Mouse (Mus musculus): ENCODE data around the gene Usp34. TPM values are rescaled to one million over a fixed set of nuclear protein-coding genes. Genes with fewer than 3 reads are reported as not detected.
"Not testable (repeated sequence)": the region's sequence is repeated elsewhere in the genome, so short reads cannot be mapped to it uniquely, and the experiment has no call there.

The Usp34 gene
- polyA plus RNA-seq, 1 experiment from 2014 or later = 36.9 TPM

DNA sequence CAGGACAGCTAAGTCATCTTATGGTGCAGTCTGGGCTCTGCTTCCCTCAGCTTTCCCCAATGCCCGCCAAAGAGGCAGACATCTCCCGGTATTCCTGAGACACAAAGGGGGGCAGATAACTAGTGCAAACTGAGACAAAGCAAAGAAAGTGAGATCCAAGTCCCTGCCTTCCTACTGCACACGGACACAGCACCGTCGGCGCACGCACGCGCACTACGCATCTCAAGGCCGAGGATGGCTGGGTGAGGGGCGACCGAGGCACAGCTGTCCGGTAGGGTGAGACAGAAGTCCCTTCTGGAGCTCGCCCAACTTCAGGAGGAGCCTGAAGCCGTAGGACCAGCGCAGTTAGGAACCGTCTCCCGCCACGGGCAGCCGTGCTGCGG lies 190.6 kb downstream of the Usp34 start:
- ATAC-seq (ENCODE audit: insufficient number of reproducible peaks, low FRiP score, low TSS enrichment, low read depth) = peak; percentile 80
- WGBS = under 1% methylated on average over 22 of the region's 22 CpGs
- peak; percentile 78 for DNase-seq (ENCODE audit: low spot score)

DNA sequence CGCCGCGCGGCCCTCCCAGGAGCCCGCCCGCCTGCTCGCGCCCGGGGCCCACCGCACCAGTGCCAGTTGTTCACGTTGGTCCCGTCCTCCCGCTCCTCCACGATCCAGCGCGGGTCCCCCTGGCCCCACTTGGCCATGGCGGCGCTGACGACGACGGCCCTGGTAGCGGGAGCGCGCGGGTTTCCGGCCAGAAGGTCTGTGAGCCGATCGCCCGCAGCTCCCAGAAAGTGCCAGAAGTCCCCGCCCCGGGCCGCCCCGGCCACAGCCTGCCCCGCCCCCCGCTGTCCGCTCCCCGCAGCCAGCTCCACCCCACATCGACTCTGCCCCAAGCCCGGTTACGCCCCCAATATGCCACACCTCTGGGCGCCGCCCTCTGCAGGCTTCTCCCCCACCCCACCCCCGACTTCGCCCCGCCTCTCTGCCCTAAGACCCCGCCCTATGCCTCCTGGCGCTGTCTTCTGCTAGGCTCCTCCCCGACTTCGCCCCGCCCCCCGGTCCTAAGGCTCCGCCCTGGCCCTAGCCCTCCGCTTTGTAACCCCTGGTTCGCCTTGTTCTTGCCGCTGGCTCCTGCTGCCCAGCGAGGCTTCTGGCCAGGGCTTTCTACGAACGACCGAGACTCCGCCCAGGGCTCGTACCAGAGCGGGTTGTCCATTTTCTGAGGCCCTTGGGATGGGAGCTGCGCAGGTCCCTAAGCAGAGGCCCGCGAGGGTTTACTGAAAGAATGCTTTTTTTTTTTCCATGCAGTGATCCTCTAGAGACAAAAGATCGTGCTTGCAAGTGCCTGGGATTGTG lies 191.2 kb downstream of the Usp34 start, which contains the start of gene Ahsa2:
Gene Ahsa2 (minus strand): TSS at position 313 of the 792 bp plus-strand sequence.
- DNase-seq (ENCODE audit: low spot score) = peak; percentile 98
- peak; percentile 94 for ATAC-seq (ENCODE audit: insufficient number of reproducible peaks, low FRiP score, low TSS enrichment, low read depth)
- H3K4me1 ChIP-seq (ENCODE audit: control insufficient read depth, insufficient read depth, low read length) = 0 out of 2 replicates have a peak, but pooled peaks cover 17% of the 10 kb centered on the region
- peaks cover 11% of the 10 kb centered on the region for H3K36me3 ChIP-seq (ENCODE audit: control insufficient read depth, insufficient read depth, low read length)
- peak within 1 kb of the TSS; percentile 91 for H3K27ac ChIP-seq (replicated peaks; ENCODE audit: low read depth, low read length)
- H3K4me2 ChIP-seq (ENCODE audit: low read depth, severe bottlenecking) = peak within 1 kb of the TSS; percentile 91
- no peaks in the 10 kb centered on the region for H3K9me3 ChIP-seq (ENCODE audit: control insufficient read depth, low read length)
- no peaks in the 10 kb centered on the region for H3K27me3 ChIP-seq (ENCODE audit: control insufficient read depth, insufficient read depth, low read length)
- peak within 1 kb of the TSS; percentile 70 for H3K4me3 ChIP-seq (ENCODE audit: low read depth, low read length)
- under 1% methylated on average over 54 of the region's 66 CpGs for WGBS
- H3K9ac ChIP-seq (ENCODE audit: low read length) = peak within 1 kb of the TSS; percentile 87

More for the DNA sequence above, 190.6 kb downstream of the Usp34 start:
- Histone ChIP-seq H3K4me2 (ENCODE audit: low read depth, severe bottlenecking) (peak overlapping the region; percentile 91), H3K36me3 (ENCODE audit: control insufficient read depth, insufficient read depth, low read length) (peaks cover 15% of the 10 kb centered on the region), H3K9ac (ENCODE audit: low read length) (peak overlapping the region; percentile 87), H3K9me3 (ENCODE audit: control insufficient read depth, low read length) (no peaks in the 10 kb centered on the region), H3K4me3 (ENCODE audit: low read depth, low read length) (peak overlapping the region; percentile 70), H3K27ac (replicated peaks; ENCODE audit: low read depth, low read length) (peak overlapping the region; percentile 91), H3K27me3 (ENCODE audit: control insufficient read depth, insufficient read depth, low read length) (no peaks in the 10 kb centered on the region), H3K4me1 (ENCODE audit: control insufficient read depth, insufficient read depth, low read length) (0 out of 2 replicates have a peak, but pooled peaks cover 17% of the 10 kb centered on the region)

DNA sequence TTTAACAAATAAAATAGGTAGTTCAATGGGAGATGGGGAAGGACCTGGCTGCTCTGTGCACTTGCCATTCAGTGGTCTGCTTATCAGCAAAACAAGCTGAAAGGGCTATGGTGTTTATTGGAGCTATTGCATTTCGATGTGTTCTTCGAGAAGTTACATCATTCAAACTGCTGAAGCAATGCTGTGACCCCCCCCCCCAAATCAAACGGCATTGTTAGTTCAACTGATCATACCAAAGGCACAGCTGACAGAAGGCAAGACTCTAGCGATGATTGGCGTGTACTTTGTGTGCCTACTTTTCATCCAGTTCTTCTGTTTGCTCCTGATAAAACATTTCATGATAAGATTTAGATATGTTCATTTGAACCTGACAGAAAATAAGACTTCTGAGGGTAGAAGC lies 191.9 kb downstream of the Usp34 start:
- Histone ChIP-seq H3K4me1 (ENCODE audit: control insufficient read depth, insufficient read depth, low read length) (0 out of 2 replicates have a peak, but pooled peaks cover 17% of the 10 kb centered on the region), H3K36me3 (ENCODE audit: control insufficient read depth, insufficient read depth, low read length) (peaks cover 7% of the 10 kb centered on the region), H3K9me3 (ENCODE audit: control insufficient read depth, low read length) (no peaks in the 10 kb centered on the region), H3K27ac (replicated peaks; ENCODE audit: low read depth, low read length) (peak overlapping the region; percentile 72; the same call in 1 of the 2 replicates), H3K27me3 (ENCODE audit: control insufficient read depth, insufficient read depth, low read length) (no peaks in the 10 kb centered on the region), H3K4me2 (ENCODE audit: low read depth, severe bottlenecking) (peak overlapping the region; percentile 51), H3K4me3 (ENCODE audit: low read depth, low read length) (peak overlapping the region; percentile 22; the same call in 1 of the 2 replicates), H3K9ac (ENCODE audit: low read length) (peak overlapping the region; percentile 52; the same call in 1 of the 2 replicates)
- no peak for DNase-seq (ENCODE audit: low spot score)
- WGBS = 73% methylated on average over 5 of the region's 5 CpGs
- 0 out of 2 replicates have a peak, but pooled peaks have one; percentile 0 for ATAC-seq (ENCODE audit: insufficient number of reproducible peaks, low FRiP score, low TSS enrichment, low read depth)

DNA sequence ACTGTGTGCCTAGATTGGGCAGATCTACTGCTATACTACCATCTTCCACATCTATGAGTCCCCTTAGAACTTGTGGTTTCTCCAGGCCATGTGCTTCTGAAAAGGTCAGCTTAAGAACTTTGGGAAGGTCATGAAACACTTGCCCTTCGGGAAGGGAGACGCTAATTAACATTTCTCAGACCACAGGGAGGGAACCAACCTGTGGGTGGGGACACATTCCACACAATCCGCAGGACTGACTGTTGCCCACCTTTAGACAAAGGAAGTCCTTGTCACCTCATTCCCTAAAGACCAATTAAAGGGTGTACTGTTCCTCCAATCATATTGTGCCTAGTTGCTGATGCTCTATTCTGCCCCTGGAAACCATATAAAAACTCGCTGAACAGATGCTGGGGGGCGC lies 198.1 kb downstream of the Usp34 start:
- not testable (repeated sequence) for H3K27ac ChIP-seq (replicated peaks; ENCODE audit: low read depth, low read length); H3K4me3 ChIP-seq (ENCODE audit: low read depth, low read length); H3K9me3 ChIP-seq (ENCODE audit: control insufficient read depth, low read length); H3K36me3 ChIP-seq (ENCODE audit: control insufficient read depth, insufficient read depth, low read length); H3K27me3 ChIP-seq (ENCODE audit: control insufficient read depth, insufficient read depth, low read length); DNase-seq (ENCODE audit: low spot score); ATAC-seq (ENCODE audit: insufficient number of reproducible peaks, low FRiP score, low TSS enrichment, low read depth); H3K4me2 ChIP-seq (ENCODE audit: low read depth, severe bottlenecking); H3K9ac ChIP-seq (ENCODE audit: low read length); H3K4me1 ChIP-seq (ENCODE audit: control insufficient read depth, insufficient read depth, low read length)
- 75% methylated on average over 5 of the region's 5 CpGs for whole genome bisulfite sequencing

DNA sequence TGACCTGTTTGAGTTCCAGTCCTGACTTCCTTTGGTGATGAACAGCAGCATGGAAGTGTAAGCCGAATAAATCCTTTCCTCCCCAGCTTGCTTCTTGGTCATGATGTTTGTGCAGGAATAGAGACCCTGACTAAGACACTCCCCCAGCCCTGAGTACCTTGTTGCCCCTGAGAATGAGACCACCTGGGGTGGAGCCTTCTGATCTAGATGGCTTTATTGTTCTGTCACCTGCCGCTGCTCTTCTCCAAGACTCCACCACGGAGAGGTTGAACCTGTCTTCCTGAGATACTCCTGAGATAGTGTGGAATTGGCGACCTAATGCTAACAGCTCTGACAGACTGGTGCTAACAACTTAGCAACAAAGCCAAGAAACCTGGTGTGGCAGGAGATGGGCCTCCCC lies 208.1 kb downstream of the Usp34 start:
- WGBS = 47% methylated on average over 4 of the region's 4 CpGs
- not testable (repeated sequence) for H3K36me3 ChIP-seq (ENCODE audit: control insufficient read depth, insufficient read depth, low read length); ATAC-seq (ENCODE audit: insufficient number of reproducible peaks, low FRiP score, low TSS enrichment, low read depth); H3K4me2 ChIP-seq (ENCODE audit: low read depth, severe bottlenecking); H3K4me3 ChIP-seq (ENCODE audit: low read depth, low read length); H3K9me3 ChIP-seq (ENCODE audit: control insufficient read depth, low read length); H3K27ac ChIP-seq (replicated peaks; ENCODE audit: low read depth, low read length); DNase-seq (ENCODE audit: low spot score); H3K9ac ChIP-seq (ENCODE audit: low read length); H3K27me3 ChIP-seq (ENCODE audit: control insufficient read depth, insufficient read depth, low read length); H3K4me1 ChIP-seq (ENCODE audit: control insufficient read depth, insufficient read depth, low read length)

DNA sequence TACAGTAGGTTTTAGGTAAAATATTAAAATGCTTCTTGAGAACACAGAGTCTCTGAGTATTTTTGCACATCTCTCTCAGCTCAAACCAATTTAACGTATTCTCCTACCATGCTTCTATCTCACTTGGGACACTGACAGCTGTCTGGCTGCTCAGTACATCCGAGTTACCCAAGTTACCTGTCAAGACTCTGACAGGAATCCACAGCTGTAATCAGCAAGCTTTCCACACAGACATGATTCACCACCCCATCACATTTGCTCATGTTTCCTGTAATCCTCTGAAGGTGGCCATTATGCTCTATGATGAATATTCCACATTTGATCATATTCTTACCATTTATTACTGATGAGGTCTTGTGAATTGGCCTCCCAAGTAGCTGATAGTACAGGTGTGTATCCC lies 208.6 kb downstream of the Usp34 start:
- 76% methylated on average over 2 of the region's 2 CpGs for WGBS
- Histone ChIP-seq H3K27ac (replicated peaks; ENCODE audit: low read depth, low read length) (no peak overlapping the region), H3K9ac (ENCODE audit: low read length) (no peak overlapping the region), H3K4me3 (ENCODE audit: low read depth, low read length) (no peak overlapping the region), H3K4me2 (ENCODE audit: low read depth, severe bottlenecking) (no peak overlapping the region), H3K36me3 (ENCODE audit: control insufficient read depth, insufficient read depth, low read length) (no peaks in the 10 kb centered on the region), H3K27me3 (ENCODE audit: control insufficient read depth, insufficient read depth, low read length) (no peaks in the 10 kb centered on the region), H3K4me1 (ENCODE audit: control insufficient read depth, insufficient read depth, low read length) (no peaks in the 10 kb centered on the region), H3K9me3 (ENCODE audit: control insufficient read depth, low read length) (no peaks in the 10 kb centered on the region)
- DNase-seq (ENCODE audit: low spot score) (no peak), ATAC-seq (ENCODE audit: insufficient number of reproducible peaks, low FRiP score, low TSS enrichment, low read depth) (no peak)

DNA sequence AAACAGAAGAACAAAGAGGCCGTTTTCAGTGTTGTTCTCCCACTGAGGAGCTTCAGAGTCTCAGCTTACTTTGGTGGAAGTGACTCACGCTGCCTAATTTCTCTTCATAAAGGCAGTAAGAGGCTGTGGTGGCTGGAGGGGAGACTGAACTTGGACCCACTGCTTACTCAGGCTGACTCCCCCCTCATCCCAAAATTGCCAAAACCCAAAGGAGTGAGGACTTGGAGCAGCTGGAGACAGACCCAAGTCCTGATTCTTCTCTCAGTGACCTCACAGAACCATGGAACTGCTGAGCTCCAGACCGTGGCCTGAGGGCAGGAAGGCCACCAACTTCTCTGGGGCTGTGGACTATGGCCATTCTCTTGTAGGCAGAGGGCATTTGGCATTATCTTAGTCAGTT lies 212.3 kb downstream of the Usp34 start:
- H3K36me3 ChIP-seq (ENCODE audit: control insufficient read depth, insufficient read depth, low read length) = no peaks in the 10 kb centered on the region
- no peak for DNase-seq (ENCODE audit: low spot score)
- WGBS = 80% methylated on average over 3 of the region's 3 CpGs

DNA sequence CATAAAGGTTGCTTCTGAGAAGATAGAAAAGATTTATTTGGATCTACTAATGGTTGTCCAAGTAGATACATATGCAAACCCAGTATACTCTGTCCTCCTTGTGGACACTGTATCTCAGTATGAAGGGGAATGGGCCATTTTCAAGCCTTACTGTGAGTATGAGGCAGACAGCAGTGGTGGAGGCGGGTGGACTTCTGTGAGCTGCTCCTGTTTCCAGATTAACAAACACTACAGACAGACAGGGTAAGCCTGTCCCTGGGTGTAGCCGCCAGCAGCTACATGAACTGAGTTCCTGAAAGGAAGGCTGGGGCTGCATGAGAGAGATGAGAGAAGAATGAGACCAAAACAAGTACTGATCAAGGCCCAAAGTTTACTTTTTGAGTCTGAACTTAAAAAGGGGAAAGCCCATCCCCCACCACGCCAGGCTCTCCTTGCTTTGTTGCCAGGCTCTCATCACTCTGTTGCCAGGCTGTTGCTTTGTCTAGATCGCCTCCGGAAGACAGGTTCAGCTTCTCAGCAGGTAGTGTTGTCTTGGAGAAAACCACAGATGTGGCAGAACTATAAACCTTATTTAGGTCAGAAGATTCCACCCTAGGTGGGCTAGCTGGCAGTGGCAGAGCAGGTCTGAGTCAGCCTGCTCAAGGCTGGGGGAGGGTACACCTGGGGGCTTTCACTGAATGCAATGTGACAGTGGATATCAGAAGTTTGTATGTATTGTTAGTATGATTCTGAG lies 213.9 kb downstream of the Usp34 start, which contains the start of gene 1700093K21Rik:
Gene 1700093K21Rik (minus strand): TSS at position 683 of the 733 bp plus-strand sequence.
- no peak for ATAC-seq (ENCODE audit: insufficient number of reproducible peaks, low FRiP score, low TSS enrichment, low read depth)
- no peak for DNase-seq (ENCODE audit: low spot score)
- H3K9ac ChIP-seq (ENCODE audit: low read length) = no peak within 1 kb of the TSS
- 37% methylated on average over 5 of the region's 5 CpGs for WGBS
- H3K4me2 ChIP-seq (ENCODE audit: low read depth, severe bottlenecking) = no peak within 1 kb of the TSS
- no peak within 1 kb of the TSS for H3K4me3 ChIP-seq (ENCODE audit: low read depth, low read length)
- H3K9me3 ChIP-seq (ENCODE audit: control insufficient read depth, low read length) = no peaks in the 10 kb centered on the region
- H3K27ac ChIP-seq (replicated peaks; ENCODE audit: low read depth, low read length) = no peak within 1 kb of the TSS
- H3K27me3 ChIP-seq (ENCODE audit: control insufficient read depth, insufficient read depth, low read length) = no peaks in the 10 kb centered on the region
- no peaks in the 10 kb centered on the region for H3K4me1 ChIP-seq (ENCODE audit: control insufficient read depth, insufficient read depth, low read length)
- no peaks in the 10 kb centered on the region for H3K36me3 ChIP-seq (ENCODE audit: control insufficient read depth, insufficient read depth, low read length)

More for the DNA sequence above, 212.3 kb downstream of the Usp34 start:
- Histone ChIP-seq H3K4me2 (ENCODE audit: low read depth, severe bottlenecking) (no peak overlapping the region), H3K4me1 (ENCODE audit: control insufficient read depth, insufficient read depth, low read length) (no peaks in the 10 kb centered on the region), H3K27ac (replicated peaks; ENCODE audit: low read depth, low read length) (no peak overlapping the region), H3K9me3 (ENCODE audit: control insufficient read depth, low read length) (no peaks in the 10 kb centered on the region), H3K4me3 (ENCODE audit: low read depth, low read length) (no peak overlapping the region), H3K9ac (ENCODE audit: low read length) (no peak overlapping the region), H3K27me3 (ENCODE audit: control insufficient read depth, insufficient read depth, low read length) (no peaks in the 10 kb centered on the region)
- no peak for ATAC-seq (ENCODE audit: insufficient number of reproducible peaks, low FRiP score, low TSS enrichment, low read depth)
